21 mouse cellular contexts compared by ENCODE assay signal in genomic region chr1:122082481-122082880, GRCm38 (mm10).
DNase-seq lines count a peak whose midpoint lies in the region; ATAC-seq and TF ChIP-seq lines count a peak whose summit lies in the region.
"Had no signal": no experiment of that assay in that cellular context is flagged by ENCODE, and none has a peak within 500 bp of the region (broad histone marks: within the 10 kb centered on the region; RNA-seq: fewer than 3 reads in every experiment).

No protein-coding gene starts in this region.

- H3K9ac ChIP-seq in hindbrain, postnatal 0 days (replicated peaks; ENCODE audit: low read length), result no peak overlapping the region
- no peak overlapping the region for H3K9ac ChIP-seq in hindbrain, embryonic 13.5 days
- H3K9ac ChIP-seq: embryonic facial prominence, embryonic 13.5 days; forebrain, embryonic 13.5 days; heart, embryonic 12.5 days had no signal

- TF ChIP-seq CTCF in hindbrain, postnatal 0 days (IDR thresholded peaks at IDR 0.05; ENCODE audit: low read depth), result no peak

- H3K27me3 ChIP-seq in hindbrain, postnatal 0 days (ENCODE audit: insufficient read depth, low read length), result no peaks in the 10 kb centered on the region
- no peaks in the 10 kb centered on the region for H3K27me3 ChIP-seq in hindbrain, embryonic 13.5 days
- H3K27me3 ChIP-seq: embryonic facial prominence, embryonic 13.5 days; forebrain, embryonic 13.5 days; heart, embryonic 12.5 days had no signal

- WGBS in hindbrain, postnatal 0 days, result 55% methylated on average over 5 of the region's 5 CpGs
- 84% methylated on average over 5 of the region's 5 CpGs for WGBS in hindbrain, embryonic 13.5 days

- H3K36me3 ChIP-seq in hindbrain, postnatal 0 days (ENCODE audit: insufficient read depth, low read length), result no peaks in the 10 kb centered on the region
- H3K36me3 ChIP-seq in hindbrain, embryonic 13.5 days, result no peaks in the 10 kb centered on the region
- H3K36me3 ChIP-seq: embryonic facial prominence, embryonic 13.5 days; G1E; heart, embryonic 12.5 days had no signal

- DNase-seq in cerebellum, adult 18-20 months, result peak; percentile 3 to 9
- no peak for DNase-seq in cerebellum, adult 8-10 months
- peak; percentile 20 to 56 for DNase-seq in cerebellum, postnatal 14 days
- DNase-seq in cerebellum, postnatal 4 days (ENCODE audit: low spot score in 2 of 2), result no peak
- DNase-seq in hindbrain, postnatal 0 days (ENCODE audit: low spot score), result peak; percentile 26
- DNase-seq in brain, adult 2 months (ENCODE audit: low read depth, low spot score), result peak; percentile 39
- no peak for DNase-seq in layer of hippocampus, postnatal 36 days
- DNase-seq: adrenal gland, adult 8-10 months; adrenal gland, postnatal 36 days; B cell, adult 2 months; gastrocnemius, adult 2 months; gastrocnemius, postnatal 25 days; heart, postnatal 36 days; kidney, adult 2 months had no signal

- H3K9me3 ChIP-seq in hindbrain, postnatal 0 days (ENCODE audit: low read length), result no peaks in the 10 kb centered on the region
- H3K9me3 ChIP-seq in hindbrain, embryonic 13.5 days, result no peaks in the 10 kb centered on the region
- H3K9me3 ChIP-seq: embryonic facial prominence, embryonic 13.5 days; forebrain, embryonic 13.5 days; heart, embryonic 12.5 days had no signal

- H3K4me3 ChIP-seq in hindbrain, postnatal 0 days (ENCODE audit: low read length), result no peak overlapping the region
- no peak overlapping the region for H3K4me3 ChIP-seq in hindbrain, embryonic 13.5 days
- H3K4me3 ChIP-seq: embryonic facial prominence, embryonic 13.5 days; forebrain, embryonic 13.5 days; gastrocnemius, adult 2 months; heart, embryonic 12.5 days had no signal

- no peak overlapping the region for H3K27ac ChIP-seq in hindbrain, postnatal 0 days
- H3K27ac ChIP-seq in hindbrain, embryonic 13.5 days, result no peak overlapping the region
- H3K27ac ChIP-seq: embryonic facial prominence, embryonic 13.5 days; forebrain, embryonic 13.5 days; gastrocnemius, adult 2 months had no signal

- ATAC-seq in hindbrain, postnatal 0 days, result peak; percentile 80
- ATAC-seq in hindbrain, embryonic 13.5 days (ENCODE audit: low FRiP score), result no peak
- ATAC-seq: CD4-positive, CD25-positive, alpha-beta regulatory T cell, adult 4 months; forebrain, embryonic 13.5 days; intestine, embryonic 16.5 days had no signal

- no peak overlapping the region for H3K4me2 ChIP-seq in hindbrain, postnatal 0 days (ENCODE audit: low read depth, low read length)
- H3K4me2 ChIP-seq in hindbrain, embryonic 13.5 days, result no peak overlapping the region
- H3K4me2 ChIP-seq: embryonic facial prominence, embryonic 13.5 days; forebrain, embryonic 13.5 days; heart, embryonic 12.5 days had no signal

- no peaks in the 10 kb centered on the region for H3K4me1 ChIP-seq in hindbrain, postnatal 0 days (ENCODE audit: insufficient read depth, low read length)
- H3K4me1 ChIP-seq in hindbrain, embryonic 13.5 days (replicated peaks), result no peaks in the 10 kb centered on the region
- H3K4me1 ChIP-seq: embryonic facial prominence, embryonic 13.5 days; forebrain, embryonic 13.5 days; heart, embryonic 12.5 days had no signal

Comparison
In these comparisons a context has a peak if more than half of its experiments do, and no peak if none do; other contexts are left out.
1. DNase-seq: peak in cerebellum, adult 18-20 months (2 of 2), cerebellum, postnatal 14 days (2 of 2), hindbrain, postnatal 0 days (single experiment) and brain, adult 2 months (single experiment); none in cerebellum, adult 8-10 months (single experiment), cerebellum, postnatal 4 days (0 of 2) and layer of hippocampus, postnatal 36 days (0 of 2).